Mouse (Mus musculus) C2C12 (cell line): ENCODE measurements around the gene Aknad1.

Source experiments
- CEBPB ChIP-seq: IDR thresholded peaks from one replicate; pipeline ENCODE4 v1.6.1; 2011; ENCODE audit warnings: low read depth, mild to moderate bottlenecking, control low read depth, moderate library complexity
- CTCF ChIP-seq: IDR thresholded peaks from one replicate; pipeline ENCODE4 v1.5.1; 2011; ENCODE audit not compliant: control insufficient read depth, insufficient read depth, insufficient read length
- MAX ChIP-seq: IDR thresholded peaks from one replicate; pipeline ENCODE4 v1.6.1; 2011; ENCODE audit warnings: mild to moderate bottlenecking, control low read depth
- MYOD1 ChIP-seq: IDR thresholded peaks from one replicate; pipeline ENCODE4 v1.6.1; 2011; ENCODE audit warnings: low read depth; ENCODE audit not compliant: control insufficient read depth, insufficient read length
- MYOG ChIP-seq: IDR thresholded peaks from one replicate; pipeline ENCODE4 v1.6.1; 2011; ENCODE audit not compliant: control insufficient read depth, insufficient read length; ENCODE audit errors: extremely low read depth

- TF ChIP-seq MAX, result no peak
- no peak for TF ChIP-seq CTCF
- no peak for TF ChIP-seq CEBPB
- no peak for TF ChIP-seq MYOG
- TF ChIP-seq MYOD1, result no peak
Observed at GRCm38 (mm10) chr3:108791054-108791706, 51.7 kb downstream of the Aknad1 start.
